Mouse (Mus musculus): Measurements from ENCODE around the gene 1190007I07Rik. TPM values are rescaled to one million over a fixed set of nuclear protein-coding genes. Genes with fewer than 3 reads are reported as not detected.

Gene 1190007I07Rik
- polyA plus RNA-seq, 1 experiment, result 47.2 TPM

DNA sequence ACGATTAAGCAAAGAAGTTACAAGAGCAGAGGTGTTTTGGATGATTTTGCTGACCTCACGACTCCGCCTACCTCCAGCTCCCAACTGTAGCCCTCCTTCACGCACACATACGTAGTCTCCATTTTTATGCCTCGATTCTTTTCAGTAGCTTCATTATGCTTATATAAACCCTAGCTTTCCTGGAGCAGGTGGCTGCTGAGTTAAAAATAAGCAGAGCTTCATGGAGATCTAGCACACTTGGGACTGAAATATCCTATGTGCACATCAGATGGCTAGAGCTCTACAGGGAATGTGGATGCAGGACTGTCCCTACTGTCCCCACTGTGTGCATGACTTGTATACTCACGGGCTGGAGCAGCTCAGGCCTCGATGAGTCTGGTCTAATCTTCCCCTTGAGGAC is 38.8 kb upstream of the 1190007I07Rik start:
- H3K4me3 ChIP-seq (ENCODE audit: insufficient read depth, low read depth, low read length), result no peak overlapping the region
- H3K27ac ChIP-seq (ENCODE audit: insufficient read depth, low read depth, low read length), result no peak overlapping the region
- no peak for DNase-seq
- H3K27me3 ChIP-seq (replicated peaks; ENCODE audit: control insufficient read depth, insufficient read depth, low read length), result no peaks in the 10 kb centered on the region
- H3K4me1 ChIP-seq (ENCODE audit: control insufficient read depth, insufficient read depth, low read length), result no peaks in the 10 kb centered on the region
- no peak for TF ChIP-seq POLR2A (IDR thresholded peaks at IDR 0.05; ENCODE audit: low read depth, low read length)
- no peak for TF ChIP-seq CTCF (conservative IDR thresholded peaks at IDR 0.05; ENCODE audit: insufficient read depth, insufficient read length, low read depth, low read length)
- no peaks in the 10 kb centered on the region for H3K36me3 ChIP-seq (ENCODE audit: control insufficient read depth, insufficient read depth, low read length)
- 87% methylated on average over 8 of the region's 8 CpGs for WGBS

DNA sequence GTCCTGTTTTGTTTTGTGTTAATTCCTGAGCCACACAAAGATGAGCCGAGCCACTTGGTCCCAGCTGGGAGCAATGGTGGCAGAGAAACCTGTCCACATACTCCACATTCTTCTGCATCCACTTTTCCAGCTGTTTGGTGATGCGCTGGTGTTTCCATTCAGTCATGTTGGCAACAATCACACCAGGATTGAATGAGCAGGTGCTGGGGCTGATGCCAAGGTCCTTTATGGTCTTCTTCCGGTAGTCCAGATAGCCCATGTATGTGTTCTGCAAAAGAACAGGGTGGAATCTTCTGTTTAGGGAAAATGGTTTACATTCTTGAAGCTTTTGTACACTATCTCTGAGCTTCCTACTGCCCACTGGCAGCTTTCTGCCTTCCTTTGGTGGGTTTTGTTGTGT is 31.6 kb upstream of the 1190007I07Rik start:
- no peak for DNase-seq
- H3K27ac ChIP-seq (ENCODE audit: insufficient read depth, low read depth, low read length), result no peak overlapping the region
- 83% methylated on average over 3 of the region's 3 CpGs for WGBS
- H3K4me3 ChIP-seq (ENCODE audit: insufficient read depth, low read depth, low read length), result no peak overlapping the region
- TF ChIP-seq CTCF (conservative IDR thresholded peaks at IDR 0.05; ENCODE audit: insufficient read depth, insufficient read length, low read depth, low read length) (no peak), POLR2A (IDR thresholded peaks at IDR 0.05; ENCODE audit: low read depth, low read length) (no peak)
- no peaks in the 10 kb centered on the region for H3K4me1 ChIP-seq (ENCODE audit: control insufficient read depth, insufficient read depth, low read length)
- H3K27me3 ChIP-seq (replicated peaks; ENCODE audit: control insufficient read depth, insufficient read depth, low read length), result no peaks in the 10 kb centered on the region
- no peaks in the 10 kb centered on the region; the same call in 1 of the 2 replicates for H3K36me3 ChIP-seq (ENCODE audit: control insufficient read depth, insufficient read depth, low read length)

GRCm38 (mm10) chr10:82652625-82653024 is 29.6 kb upstream of the 1190007I07Rik start:
- TF ChIP-seq POLR2A (IDR thresholded peaks at IDR 0.05; ENCODE audit: low read depth, low read length) (no peak), CTCF (conservative IDR thresholded peaks at IDR 0.05; ENCODE audit: insufficient read depth, insufficient read length, low read depth, low read length) (no peak)
- 74% methylated on average over 5 of the region's 5 CpGs for WGBS
- Histone ChIP-seq H3K4me3 (ENCODE audit: insufficient read depth, low read depth, low read length) (no peak overlapping the region), H3K27ac (ENCODE audit: insufficient read depth, low read depth, low read length) (no peak overlapping the region), H3K36me3 (ENCODE audit: control insufficient read depth, insufficient read depth, low read length) (no peaks in the 10 kb centered on the region; the same call in 1 of the 2 replicates), H3K4me1 (ENCODE audit: control insufficient read depth, insufficient read depth, low read length) (no peaks in the 10 kb centered on the region), H3K27me3 (replicated peaks; ENCODE audit: control insufficient read depth, insufficient read depth, low read length) (no peaks in the 10 kb centered on the region)
- DNase-seq, result no peak

DNA sequence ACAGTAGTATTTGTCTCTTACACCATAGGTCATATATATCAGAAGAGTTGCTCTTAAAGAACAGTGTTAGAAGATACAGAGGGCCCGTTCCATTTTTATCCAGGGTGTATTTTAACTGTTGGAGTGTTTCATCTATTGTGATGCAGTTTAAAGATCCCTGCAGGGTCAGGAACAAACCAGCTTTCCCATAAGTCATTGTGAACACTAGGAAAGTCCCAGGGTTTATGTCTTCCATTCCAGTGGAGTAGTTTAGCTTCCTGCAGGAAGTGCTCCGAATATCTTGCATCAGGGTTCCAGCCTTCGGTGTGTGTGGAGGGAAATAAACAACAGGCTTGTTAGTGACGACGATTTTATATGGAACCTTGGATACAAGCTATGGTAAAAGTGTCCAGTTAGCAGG is 28.2 kb upstream of the 1190007I07Rik start:
- TF ChIP-seq POLR2A (IDR thresholded peaks at IDR 0.05; ENCODE audit: low read depth, low read length) (no peak), CTCF (conservative IDR thresholded peaks at IDR 0.05; ENCODE audit: insufficient read depth, insufficient read length, low read depth, low read length) (no peak)
- Histone ChIP-seq H3K4me1 (ENCODE audit: control insufficient read depth, insufficient read depth, low read length) (no peaks in the 10 kb centered on the region), H3K36me3 (ENCODE audit: control insufficient read depth, insufficient read depth, low read length) (peaks cover 2% of the 10 kb centered on the region; the same call in 1 of the 2 replicates), H3K27ac (ENCODE audit: insufficient read depth, low read depth, low read length) (no peak overlapping the region), H3K27me3 (replicated peaks; ENCODE audit: control insufficient read depth, insufficient read depth, low read length) (no peaks in the 10 kb centered on the region), H3K4me3 (ENCODE audit: insufficient read depth, low read depth, low read length) (no peak overlapping the region)
- no peak for DNase-seq
- WGBS, result 74% methylated on average over 5 of the region's 5 CpGs

- Histone ChIP-seq H3K4me3 (ENCODE audit: insufficient read depth, low read depth, low read length) (no peak overlapping the region), H3K36me3 (ENCODE audit: control insufficient read depth, insufficient read depth, low read length) (peaks cover 3% of the 10 kb centered on the region; the same call in 1 of the 2 replicates), H3K27ac (ENCODE audit: insufficient read depth, low read depth, low read length) (no peak overlapping the region), H3K4me1 (ENCODE audit: control insufficient read depth, insufficient read depth, low read length) (no peaks in the 10 kb centered on the region), H3K27me3 (replicated peaks; ENCODE audit: control insufficient read depth, insufficient read depth, low read length) (no peaks in the 10 kb centered on the region)
- no peak for DNase-seq
- TF ChIP-seq CTCF (conservative IDR thresholded peaks at IDR 0.05; ENCODE audit: insufficient read depth, insufficient read length, low read depth, low read length), result no peak
- TF ChIP-seq POLR2A (IDR thresholded peaks at IDR 0.05; ENCODE audit: low read depth, low read length), result no peak
- 77% methylated on average over 17 of the region's 17 CpGs for WGBS
Measured at GRCm38 (mm10) chr10:82647205-82647811, 24.3 kb upstream of the 1190007I07Rik start.

- Histone ChIP-seq H3K27me3 (replicated peaks; ENCODE audit: control insufficient read depth, insufficient read depth, low read length) (no peaks in the 10 kb centered on the region), H3K27ac (ENCODE audit: insufficient read depth, low read depth, low read length) (no peak overlapping the region), H3K4me3 (ENCODE audit: insufficient read depth, low read depth, low read length) (no peak overlapping the region), H3K4me1 (ENCODE audit: control insufficient read depth, insufficient read depth, low read length) (no peaks in the 10 kb centered on the region), H3K36me3 (ENCODE audit: control insufficient read depth, insufficient read depth, low read length) (peaks cover 4% of the 10 kb centered on the region)
- TF ChIP-seq POLR2A (IDR thresholded peaks at IDR 0.05; ENCODE audit: low read depth, low read length) (no peak), CTCF (conservative IDR thresholded peaks at IDR 0.05; ENCODE audit: insufficient read depth, insufficient read length, low read depth, low read length) (no peak)
- DNase-seq, result no peak
- 96% methylated on average over 8 of the region's 8 CpGs for WGBS
Measured at GRCm38 (mm10) chr10:82646083-82646482, 23.1 kb upstream of the 1190007I07Rik start.

GRCm38 (mm10) chr10:82641481-82641880 is 18.5 kb upstream of the 1190007I07Rik start:
- Histone ChIP-seq H3K27me3 (replicated peaks; ENCODE audit: control insufficient read depth, insufficient read depth, low read length) (no peaks in the 10 kb centered on the region), H3K4me3 (ENCODE audit: insufficient read depth, low read depth, low read length) (no peak overlapping the region), H3K36me3 (ENCODE audit: control insufficient read depth, insufficient read depth, low read length) (peaks cover 3% of the 10 kb centered on the region), H3K27ac (ENCODE audit: insufficient read depth, low read depth, low read length) (no peak overlapping the region), H3K4me1 (ENCODE audit: control insufficient read depth, insufficient read depth, low read length) (no peaks in the 10 kb centered on the region)
- TF ChIP-seq CTCF (conservative IDR thresholded peaks at IDR 0.05; ENCODE audit: insufficient read depth, insufficient read length, low read depth, low read length), result no peak
- TF ChIP-seq POLR2A (IDR thresholded peaks at IDR 0.05; ENCODE audit: low read depth, low read length), result no peak
- no peak for DNase-seq
- WGBS, result 92% methylated on average over 9 of the region's 9 CpGs
